Mouse (Mus musculus) hindbrain, postnatal 0 days (tissue): ENCODE measurements at regions not wholly inside any gene's neighbourhood (a gene's known extent, or its start where the extent isn't known, plus 50 kb on each side); places are given as distances from the start of the nearest gene placed in this dataset.

Experiments used
- ATAC-seq: fragments of 200-750 bp; cut with Nextera tagmentation; 2 replicates; pipeline ENCODE4 v1.8.0; 2017; ENCODE audit warnings: mild to moderate bottlenecking, moderate TSS enrichment, moderate library complexity
- DNase-seq: peaks from one replicate; pipeline ENCODE4 v3.0.0-alpha.2; 2015; ENCODE audit warnings: low spot score
- H3K27ac ChIP-seq: fragments of 300-500 bp; sonication (generic); 2 replicates; pipeline ENCODE4 v1.5.1; 2014; ENCODE audit warnings: mild to moderate bottlenecking
- H3K27me3 ChIP-seq: fragments of 300-500 bp; sonication (generic); 2 replicates; pipeline ENCODE4 v1.6.1; 2014; ENCODE audit warnings: low read length, mixed read lengths; ENCODE audit not compliant: insufficient read depth
- H3K36me3 ChIP-seq: fragments of 300-500 bp; sonication (generic); 2 replicates; pipeline ENCODE4 v1.6.1; 2014; ENCODE audit warnings: low read length, mixed read lengths; ENCODE audit not compliant: insufficient read depth
- H3K4me1 ChIP-seq: fragments of 300-500 bp; sonication (generic); 2 replicates; pipeline ENCODE4 v1.6.1; 2014; ENCODE audit warnings: antibody characterized with exemption, low read length, mixed read lengths; ENCODE audit not compliant: insufficient read depth
- H3K4me2 ChIP-seq: fragments of 300-500 bp; sonication (generic); 2 replicates; pipeline ENCODE4 v1.6.1; 2014; ENCODE audit warnings: low read depth, mild to moderate bottlenecking, low read length, moderate library complexity, mixed read lengths
- H3K4me3 ChIP-seq: fragments of 300-500 bp; sonication (generic); 2 replicates; pipeline ENCODE4 v1.5.1; 2014; ENCODE audit warnings: low read length
- H3K9ac ChIP-seq: fragments of 300-500 bp; sonication (generic); replicated peaks from 2 replicates; pipeline ENCODE4 v1.6.1; 2014; ENCODE audit warnings: mild to moderate bottlenecking, low read length, moderate library complexity, mixed read lengths
- H3K9me3 ChIP-seq: fragments of 300-500 bp; sonication (generic); 2 replicates; pipeline ENCODE4 v1.6.1; 2016; ENCODE audit warnings: low read length, mixed read lengths
- CTCF ChIP-seq: IDR thresholded peaks from 2 replicates; pipeline ENCODE4 v1.5.1; 2016; ENCODE audit warnings: antibody characterized with exemption, control low read depth, low read depth
- WGBS: fragments of 180-500 bp; shearing (Covaris S2); extraction: QIAGEN DNeasy Blood & Tissue Kit; methylation state at CpG from one replicate; pipeline ENCODE4 v1.1.7; 2014; 5-methylcytosine and 5-hydroxymethylcytosine counted together

GRCm38 (mm10) chr6:51052451-51052921 lies 380.0 kb upstream of the Nfe2l3 start:
- H3K27ac ChIP-seq = no peak overlapping the region
- no peak for ATAC-seq

GRCm38 (mm10) chr6:51057229-51057628 lies 375.2 kb upstream of the Nfe2l3 start:
- peak overlapping the region; percentile 32 for H3K27ac ChIP-seq
- peak; percentile 82 for DNase-seq
- peak; percentile 85 for ATAC-seq
- TF ChIP-seq CTCF = no peak
- H3K36me3 ChIP-seq = no peaks in the 10 kb centered on the region
- WGBS = 15% methylated on average over 7 of the region's 7 CpGs
- no peak overlapping the region for H3K4me3 ChIP-seq
- H3K4me2 ChIP-seq = no peak overlapping the region
- H3K4me1 ChIP-seq = peaks cover 18% of the 10 kb centered on the region
- H3K9me3 ChIP-seq = no peaks in the 10 kb centered on the region
- no peak overlapping the region for H3K9ac ChIP-seq
- no peaks in the 10 kb centered on the region for H3K27me3 ChIP-seq

More at GRCm38 (mm10) chr6:51052451-51052921, 380.0 kb upstream of the Nfe2l3 start:
- DNase-seq = no peak
- TF ChIP-seq CTCF = no peak
- no peak overlapping the region for H3K4me3 ChIP-seq
- no peaks in the 10 kb centered on the region for H3K36me3 ChIP-seq
- H3K27me3 ChIP-seq = no peaks in the 10 kb centered on the region
- no peak overlapping the region for H3K4me2 ChIP-seq
- H3K9me3 ChIP-seq = no peaks in the 10 kb centered on the region
- H3K4me1 ChIP-seq = peaks cover 6% of the 10 kb centered on the region
- no peak overlapping the region for H3K9ac ChIP-seq
- WGBS = 15% methylated on average over 5 of the region's 5 CpGs

- DNase-seq = no peak
- 65% methylated on average over 7 of the region's 7 CpGs for WGBS
Measured at GRCm38 (mm10) chr6:51059923-51060847, 372.3 kb upstream of the Nfe2l3 start.

GRCm38 (mm10) chr6:51060848-51061535 lies 371.5 kb upstream of the Nfe2l3 start:
- WGBS = 36% methylated on average over 17 of the region's 17 CpGs
- H3K27ac ChIP-seq = no peak overlapping the region
- DNase-seq = peak; percentile 44

More at GRCm38 (mm10) chr6:51059923-51060847, 372.3 kb upstream of the Nfe2l3 start:
- Histone ChIP-seq H3K9me3 (no peaks in the 10 kb centered on the region), H3K4me3 (no peak overlapping the region), H3K9ac (no peak overlapping the region), H3K27ac (no peak overlapping the region), H3K36me3 (no peaks in the 10 kb centered on the region), H3K27me3 (no peaks in the 10 kb centered on the region), H3K4me1 (peaks cover 12% of the 10 kb centered on the region), H3K4me2 (no peak overlapping the region)
- TF ChIP-seq CTCF = no peak
- no peak for ATAC-seq

DNA sequence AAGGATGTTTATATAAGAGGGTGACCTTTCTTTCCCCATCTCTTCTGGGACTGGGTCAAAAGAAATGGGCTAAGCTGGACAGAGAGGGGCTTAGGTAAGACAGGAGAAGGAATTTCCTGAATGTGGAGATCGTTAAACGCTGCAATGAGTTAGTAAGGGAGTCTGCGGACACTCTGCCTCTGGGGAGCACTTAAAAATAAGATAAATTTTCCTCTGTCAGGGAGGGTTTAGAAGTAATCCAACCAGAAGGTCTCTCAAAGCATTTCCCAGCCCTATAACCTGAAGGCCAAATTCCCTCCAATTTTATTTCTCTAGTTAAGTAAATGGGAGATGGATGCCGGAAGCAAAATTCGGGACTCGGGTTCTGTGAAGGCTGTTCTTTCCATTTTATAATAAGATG lies 367.3 kb upstream of the Nfe2l3 start:
- Histone ChIP-seq H3K27me3 (no peaks in the 10 kb centered on the region), H3K4me2 (no peak overlapping the region), H3K27ac (no peak overlapping the region), H3K9me3 (no peaks in the 10 kb centered on the region), H3K36me3 (no peaks in the 10 kb centered on the region), H3K4me3 (no peak overlapping the region), H3K9ac (no peak overlapping the region), H3K4me1 (0 out of 2 replicates have a peak, but pooled peaks cover 9% of the 10 kb centered on the region)
- WGBS = 79% methylated on average over 6 of the region's 6 CpGs
- ATAC-seq (no peak), DNase-seq (no peak)
- no peak for TF ChIP-seq CTCF

More at GRCm38 (mm10) chr6:51060848-51061535, 371.5 kb upstream of the Nfe2l3 start:
- no peak overlapping the region for H3K4me2 ChIP-seq
- no peak overlapping the region for H3K4me3 ChIP-seq
- no peak for ATAC-seq
- H3K36me3 ChIP-seq = no peaks in the 10 kb centered on the region
- H3K9ac ChIP-seq = no peak overlapping the region
- H3K27me3 ChIP-seq = no peaks in the 10 kb centered on the region
- no peak for TF ChIP-seq CTCF
- H3K4me1 ChIP-seq = peaks cover 12% of the 10 kb centered on the region
- H3K9me3 ChIP-seq = no peaks in the 10 kb centered on the region

DNA sequence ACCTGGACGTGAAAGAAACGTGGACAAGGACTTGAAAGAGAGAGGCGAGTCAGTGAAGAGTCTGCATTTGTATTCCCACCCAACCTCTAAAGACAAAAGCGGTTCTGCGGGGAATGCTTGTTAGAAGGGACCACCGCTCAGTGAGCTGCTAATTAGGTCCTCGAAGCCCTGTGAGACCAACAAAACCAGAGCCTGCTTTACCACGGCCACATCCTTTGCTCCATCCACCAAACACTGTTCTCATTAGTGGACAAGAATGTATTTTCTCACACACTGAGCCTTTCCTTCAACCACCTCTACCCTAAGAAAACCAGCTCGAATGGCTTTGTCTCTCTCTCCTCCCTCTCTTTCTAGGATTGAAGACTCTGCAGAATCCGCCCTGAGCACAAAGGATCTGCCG lies 365.1 kb upstream of the Nfe2l3 start:
- H3K4me2 ChIP-seq = no peak overlapping the region
- 76% methylated on average over 11 of the region's 11 CpGs for WGBS
- H3K9ac ChIP-seq = no peak overlapping the region
- no peaks in the 10 kb centered on the region for H3K9me3 ChIP-seq
- 0 out of 2 replicates have a peak, but pooled peaks cover 10% of the 10 kb centered on the region for H3K4me1 ChIP-seq
- DNase-seq = no peak
- TF ChIP-seq CTCF = no peak
- no peak overlapping the region for H3K27ac ChIP-seq
- ATAC-seq = no peak
- no peak overlapping the region for H3K4me3 ChIP-seq
- no peaks in the 10 kb centered on the region for H3K36me3 ChIP-seq
- no peaks in the 10 kb centered on the region for H3K27me3 ChIP-seq
